Mouse (Mus musculus) cerebellum, postnatal 25 days (tissue): ENCODE measurements around the gene Olfr849.

Experiments used
- DNase-seq, 2 experiments: peaks; one replicate each; pipeline ENCODE4 v3.0.0; 2021; ENCODE audit warnings: mixed read lengths in 2 of 2

Gene Olfr849

GRCm38 (mm10) chr9:19439966-19440365 is at the start of gene Olfr849:
TSS of gene Olfr849 (plus strand) at chr9:19440266.
- DNase-seq, result no peak

- no peak for DNase-seq
These were observed 38.1 kb downstream of the Olfr849 start, which contains the start of gene Olfr850 for GRCm38 (mm10) chr9:19478148-19478547. TSS of gene Olfr850 (minus strand) at chr9:19478248.

- no peak for DNase-seq
These were observed 52.9 kb downstream of the Olfr849 start, which contains the start of gene Olfr851 for GRCm38 (mm10) chr9:19492995-19493394. TSS of gene Olfr851 (plus strand) at chr9:19493295.
